Mouse (Mus musculus) neutrophil, adult 59 days (primary cell): Measurements from ENCODE around the gene Ubqln4. TPM values are rescaled to one million over a fixed set of nuclear protein-coding genes. Genes with fewer than 3 reads are reported as not detected.

Experiments used
- total RNA-seq, 2 experiments: library from RNA; stranded (reverse); gene quantifications; 1 replicate in 1 of 2; 2 replicates in 1 of 2; pipeline ENCODE4 v1.2.4; 2023

Ubqln4 gene
- 10 to 100 TPM; 17.7 to 20.7 TPM for total RNA-seq

GRCm38 (mm10) chr3:88553525-88553879, at the start of gene Ubqln4:
TSS of gene Ubqln4 (plus strand) at chr3:88553758.

GRCm38 (mm10) chr3:88509692-88510420, 43.7 kb upstream of the Ubqln4 start, which contains the start of gene Lmna:
TSS of gene Lmna (minus strand) at chr3:88509956.

DNA sequence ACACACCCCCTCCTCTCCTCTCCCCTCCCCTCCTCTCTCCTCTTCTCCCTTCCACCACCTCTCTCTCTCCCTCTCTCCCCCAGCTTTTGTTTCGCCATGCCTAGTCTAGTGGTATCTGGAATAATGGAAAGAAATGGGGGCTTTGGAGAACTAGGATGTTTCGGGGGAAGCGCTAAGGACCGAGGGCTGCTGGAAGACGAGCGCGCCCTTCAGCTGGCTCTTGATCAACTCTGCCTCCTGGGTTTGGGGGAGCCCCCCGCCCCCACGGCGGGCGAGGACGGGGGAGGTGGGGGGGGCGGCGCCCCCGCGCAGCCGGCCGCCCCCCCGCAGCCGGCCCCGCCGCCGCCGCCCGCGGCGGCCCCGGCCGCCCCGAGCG, 21.3 kb upstream of the Ubqln4 start, which contains the start of gene Mex3a:
Gene Mex3a, plus strand, starts transcription at position 97 of the 376 bp plus-strand sequence.

GRCm38 (mm10) chr3:88548180-88548917, 5.2 kb upstream of the Ubqln4 start, which contains the start of gene Rab25:
TSS of gene Rab25 (minus strand) at chr3:88548300.

DNA sequence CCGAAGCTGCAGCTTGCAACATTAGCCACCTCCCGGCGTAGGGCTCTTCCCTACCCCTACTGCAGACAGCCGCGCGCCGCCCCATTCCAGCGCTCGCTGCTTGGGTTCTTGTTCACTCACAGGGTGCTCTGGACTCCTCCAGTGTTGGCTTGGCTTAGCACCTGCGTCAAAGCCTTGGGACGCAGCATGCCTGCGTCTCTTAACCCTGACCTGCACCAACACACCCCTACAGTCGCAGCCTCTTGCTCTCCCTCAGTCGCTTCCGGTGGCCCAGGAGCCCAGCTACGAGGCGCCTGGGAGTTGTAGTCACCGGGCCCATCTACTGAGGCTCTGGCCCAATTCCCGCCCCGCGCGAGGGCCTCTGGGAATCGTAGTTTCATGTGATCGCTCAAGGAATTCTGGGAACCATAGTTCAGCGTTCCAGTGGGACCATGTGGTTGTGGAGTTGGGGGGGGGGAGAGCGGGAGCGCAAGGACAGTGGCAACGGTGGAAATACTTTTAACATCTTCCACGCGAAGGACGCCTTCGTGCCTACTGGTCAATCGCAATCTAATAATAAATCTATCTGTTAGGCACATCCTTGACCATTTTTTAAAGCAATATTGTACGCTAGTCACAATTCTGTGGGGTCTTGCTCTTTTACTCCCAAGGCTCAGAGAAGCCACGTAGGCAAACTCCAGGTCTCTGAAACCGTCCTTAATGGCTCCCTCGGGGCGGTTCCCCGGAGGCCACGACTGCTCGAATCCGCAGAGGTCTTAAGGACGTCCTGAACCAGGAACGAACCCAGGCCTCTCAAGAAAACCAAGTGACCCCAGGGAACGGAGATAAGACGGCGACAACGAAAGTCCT, 658 bp upstream of the Ubqln4 start, which contains the start of gene Lamtor2:
Gene Lamtor2, minus strand, starts transcription at position 399 of the 849 bp plus-strand sequence.

GRCm38 (mm10) chr3:88575540-88575939, 22.0 kb downstream of the Ubqln4 start, which contains the start of gene Ssr2:
TSS of gene Ssr2 (plus strand) at chr3:88575876.

DNA sequence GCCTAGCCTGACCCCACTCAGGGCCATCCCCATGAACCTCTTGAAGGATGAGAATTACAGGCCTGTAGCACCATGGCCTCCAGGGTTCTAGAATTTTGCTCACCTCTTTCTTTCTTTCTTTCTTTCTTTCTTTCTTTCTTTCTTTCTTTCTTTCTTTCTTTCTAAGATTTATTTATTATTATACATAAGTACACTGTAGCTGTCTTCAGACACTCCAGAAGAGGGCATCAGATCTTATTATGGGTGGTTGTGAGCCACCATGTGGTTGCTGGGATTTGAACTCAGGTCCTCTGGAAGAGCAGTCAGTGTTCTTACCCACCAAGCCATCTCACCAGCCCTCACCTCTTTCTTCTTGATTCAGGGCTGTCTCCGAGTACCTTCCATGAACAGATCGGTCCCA, 52.1 kb downstream of the Ubqln4 start, which contains the start of gene Arhgef2:
Gene Arhgef2, plus strand, starts transcription at position 301 of the 400 bp plus-strand sequence.

Other genes with a start within 250 kb of the Ubqln4 start
- gene Glmp, start 228.7 kb upstream of the Ubqln4 start, total RNA-seq, result 100 to 1,000 TPM; 128 to 130 TPM
- under 1 TPM; 0.71 to 0.79 TPM for gene Tmem79, start 217.6 kb upstream of the Ubqln4 start, total RNA-seq
- gene Smg5, start 217.5 kb upstream of the Ubqln4 start, total RNA-seq, result 10 to 100 TPM; 42.3 to 42.6 TPM
- gene Paqr6, start 189.2 kb upstream of the Ubqln4 start, total RNA-seq, result not detected
- 1 to 10 TPM; 1.5 to 5.5 TPM for gene Bglap3, start 181.0 kb upstream of the Ubqln4 start, total RNA-seq
- gene Bglap2, start 175.1 kb upstream of the Ubqln4 start, total RNA-seq, result 10 to 100 TPM in 1 of 2 experiments, 1 to 10 TPM in 1; 3.7 to 11.5 TPM
- 10 to 100 TPM; 16.8 to 30.3 TPM for gene Bglap, start 169.3 kb upstream of the Ubqln4 start, total RNA-seq
- 10 to 100 TPM; 61.1 to 63.9 TPM for gene Pmf1, start 143.4 kb upstream of the Ubqln4 start, total RNA-seq
- gene Slc25a44, start 128.6 kb upstream of the Ubqln4 start, total RNA-seq, result 10 to 100 TPM; 22.4 to 22.5 TPM
- gene Sema4a, start 92.6 kb upstream of the Ubqln4 start, total RNA-seq, result 100 to 1,000 TPM; 326 to 366 TPM
- 10 to 100 TPM; 10.1 to 20.2 TPM for gene Lmna, start 43.8 kb upstream of the Ubqln4 start, total RNA-seq
- gene Mex3a, start 21.4 kb upstream of the Ubqln4 start, total RNA-seq, result under 1 TPM; 0.11 to 0.13 TPM
- not detected for gene Rab25, start 5.5 kb upstream of the Ubqln4 start, total RNA-seq
- gene Lamtor2, start 684 bp upstream of the Ubqln4 start, total RNA-seq, result 10 to 100 TPM; 76.5 to 78.5 TPM
- gene Ssr2, start 22.1 kb downstream of the Ubqln4 start, total RNA-seq, result 10 to 100 TPM; 75.0 to 88.1 TPM
- gene Arhgef2, start 52.2 kb downstream of the Ubqln4 start, total RNA-seq, result 100 to 1,000 TPM; 210 to 213 TPM
- not detected for gene Rxfp4, start 99.4 kb downstream of the Ubqln4 start, total RNA-seq
- 10 to 100 TPM; 92.1 to 93.0 TPM for gene Khdc4, start 132.0 kb downstream of the Ubqln4 start, total RNA-seq
- gene Rit1, start 163.1 kb downstream of the Ubqln4 start, total RNA-seq, result 10 to 100 TPM; 47.9 to 50.6 TPM
- under 1 TPM; 0.62 to 0.99 TPM for gene Syt11, start 221.4 kb downstream of the Ubqln4 start, total RNA-seq